Mouse (Mus musculus): ENCODE data around the gene Nhlrc3. TPM values are rescaled to one million over a fixed set of nuclear protein-coding genes. Genes with fewer than 3 reads are reported as not detected.

Nhlrc3 gene
- polyA plus RNA-seq, 1 experiment from 2014 or later, result 8.2 TPM

- Histone ChIP-seq H3K36me3 (ENCODE audit: control insufficient read depth, insufficient read depth, low read length) (no peaks in the 10 kb centered on the region), H3K9me3 (ENCODE audit: control insufficient read depth, low read length) (no peaks in the 10 kb centered on the region), H3K27ac (ENCODE audit: low read depth, low read length) (no peak overlapping the region), H3K4me2 (replicated peaks; ENCODE audit: low read depth, low read length) (no peak overlapping the region), H3K9ac (ENCODE audit: low read depth, low read length) (no peak overlapping the region), H3K27me3 (ENCODE audit: control insufficient read depth, insufficient read depth, low read length) (no peaks in the 10 kb centered on the region), H3K4me3 (ENCODE audit: low read depth, low read length) (no peak overlapping the region), H3K4me1 (replicated peaks; ENCODE audit: control insufficient read depth, insufficient read depth, low read length) (0 out of 2 replicates have a peak, but pooled peaks cover 2% of the 10 kb centered on the region)
- DNase-seq (ENCODE audit: low spot score) (no peak), ATAC-seq (ENCODE audit: low FRiP score) (no peak)
- whole genome bisulfite sequencing, result 76% methylated on average over 7 of the region's 7 CpGs
Measured at GRCm38 (mm10) chr3:53417701-53418100, 45.4 kb downstream of the Nhlrc3 start.

DNA sequence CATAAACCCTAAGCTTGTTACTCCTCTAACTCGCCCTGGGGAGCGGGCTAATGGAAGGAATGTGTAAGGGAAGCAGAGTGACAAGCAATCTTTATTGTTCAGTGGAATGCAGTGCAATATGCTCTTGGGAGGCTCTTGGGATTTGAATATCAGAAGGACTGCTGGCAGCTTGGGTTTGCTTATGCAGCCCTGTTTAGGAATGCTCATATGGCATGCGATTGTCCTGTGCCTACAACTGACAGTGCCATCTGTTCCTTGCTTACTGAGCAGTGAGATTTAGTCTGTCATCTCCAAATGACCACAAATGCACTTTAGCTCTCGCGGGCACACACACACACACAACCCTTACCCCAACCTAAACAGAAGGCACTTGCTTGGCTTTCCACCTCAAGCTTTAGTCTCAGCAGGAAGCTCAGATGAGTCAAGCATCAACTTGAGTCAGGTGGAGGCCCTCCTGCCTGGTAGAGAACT, 47.1 kb downstream of the Nhlrc3 start:
- Histone ChIP-seq H3K9me3 (ENCODE audit: control insufficient read depth, low read length) (no peaks in the 10 kb centered on the region), H3K4me2 (replicated peaks; ENCODE audit: low read depth, low read length) (no peak overlapping the region), H3K36me3 (ENCODE audit: control insufficient read depth, insufficient read depth, low read length) (no peaks in the 10 kb centered on the region), H3K4me1 (replicated peaks; ENCODE audit: control insufficient read depth, insufficient read depth, low read length) (0 out of 2 replicates have a peak, but pooled peaks cover 2% of the 10 kb centered on the region), H3K9ac (ENCODE audit: low read depth, low read length) (no peak overlapping the region), H3K4me3 (ENCODE audit: low read depth, low read length) (no peak overlapping the region), H3K27ac (ENCODE audit: low read depth, low read length) (no peak overlapping the region), H3K27me3 (ENCODE audit: control insufficient read depth, insufficient read depth, low read length) (no peaks in the 10 kb centered on the region)
- DNase-seq (ENCODE audit: low spot score), result peak; percentile 12
- WGBS, result 49% methylated on average over 5 of the region's 5 CpGs
- 0 out of 2 replicates have a peak, but pooled peaks have one; percentile 35 for ATAC-seq (ENCODE audit: low FRiP score)

- WGBS, result 76% methylated on average over 3 of the region's 3 CpGs
- H3K4me2 ChIP-seq (replicated peaks; ENCODE audit: low read depth, low read length), result no peak overlapping the region
Measured at GRCm38 (mm10) chr3:53413959-53414358, 49.2 kb downstream of the Nhlrc3 start.

DNA sequence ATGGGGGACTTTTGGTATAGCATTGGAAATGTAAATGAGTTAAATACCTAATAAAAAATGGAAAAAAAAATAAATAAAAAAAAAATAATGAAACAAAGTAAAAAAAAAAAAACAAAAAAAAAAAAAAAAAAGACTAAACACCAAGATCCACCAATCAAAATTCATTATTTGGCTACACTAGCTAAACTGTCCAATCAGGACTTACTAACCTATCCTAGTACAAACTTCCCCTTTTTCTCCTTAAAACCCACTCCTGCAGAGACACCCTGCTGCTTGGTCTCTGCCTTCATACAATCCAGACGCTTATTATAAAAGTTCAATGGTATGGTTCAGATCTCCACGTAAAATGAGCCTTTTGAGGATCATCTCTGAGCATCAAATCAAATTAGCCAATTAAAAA, 49.7 kb downstream of the Nhlrc3 start:
- DNase-seq (ENCODE audit: low spot score) (no peak), ATAC-seq (ENCODE audit: low FRiP score) (no peak)
- Histone ChIP-seq H3K27me3 (ENCODE audit: control insufficient read depth, insufficient read depth, low read length) (no peaks in the 10 kb centered on the region), H3K27ac (ENCODE audit: low read depth, low read length) (no peak overlapping the region), H3K4me3 (ENCODE audit: low read depth, low read length) (no peak overlapping the region), H3K9ac (ENCODE audit: low read depth, low read length) (no peak overlapping the region), H3K4me1 (replicated peaks; ENCODE audit: control insufficient read depth, insufficient read depth, low read length) (0 out of 2 replicates have a peak, but pooled peaks cover 2% of the 10 kb centered on the region), H3K36me3 (ENCODE audit: control insufficient read depth, insufficient read depth, low read length) (no peaks in the 10 kb centered on the region), H3K9me3 (ENCODE audit: control insufficient read depth, low read length) (no peaks in the 10 kb centered on the region), H3K4me2 (replicated peaks; ENCODE audit: low read depth, low read length) (no peak overlapping the region)
- WGBS, result 51% methylated on average over 2 of the region's 2 CpGs

More at GRCm38 (mm10) chr3:53413959-53414358, 49.2 kb downstream of the Nhlrc3 start:
- Histone ChIP-seq H3K27ac (ENCODE audit: low read depth, low read length) (no peak overlapping the region), H3K4me3 (ENCODE audit: low read depth, low read length) (no peak overlapping the region), H3K27me3 (ENCODE audit: control insufficient read depth, insufficient read depth, low read length) (no peaks in the 10 kb centered on the region), H3K4me1 (replicated peaks; ENCODE audit: control insufficient read depth, insufficient read depth, low read length) (0 out of 2 replicates have a peak, but pooled peaks cover 2% of the 10 kb centered on the region), H3K9me3 (ENCODE audit: control insufficient read depth, low read length) (no peaks in the 10 kb centered on the region), H3K36me3 (ENCODE audit: control insufficient read depth, insufficient read depth, low read length) (no peaks in the 10 kb centered on the region), H3K9ac (ENCODE audit: low read depth, low read length) (no peak overlapping the region)
- no peak for DNase-seq (ENCODE audit: low spot score)
- ATAC-seq (ENCODE audit: low FRiP score), result no peak

GRCm38 (mm10) chr3:53412259-53412658, 50.9 kb downstream of the Nhlrc3 start:
- 92% methylated on average over 5 of the region's 5 CpGs for WGBS
- Histone ChIP-seq H3K27me3 (ENCODE audit: control insufficient read depth, insufficient read depth, low read length) (no peaks in the 10 kb centered on the region), H3K4me2 (replicated peaks; ENCODE audit: low read depth, low read length) (no peak overlapping the region), H3K27ac (ENCODE audit: low read depth, low read length) (no peak overlapping the region), H3K9ac (ENCODE audit: low read depth, low read length) (no peak overlapping the region), H3K4me1 (replicated peaks; ENCODE audit: control insufficient read depth, insufficient read depth, low read length) (0 out of 2 replicates have a peak, but pooled peaks cover 2% of the 10 kb centered on the region), H3K36me3 (ENCODE audit: control insufficient read depth, insufficient read depth, low read length) (no peaks in the 10 kb centered on the region), H3K4me3 (ENCODE audit: low read depth, low read length) (no peak overlapping the region), H3K9me3 (ENCODE audit: control insufficient read depth, low read length) (no peaks in the 10 kb centered on the region)
- DNase-seq (ENCODE audit: low spot score) (no peak), ATAC-seq (ENCODE audit: low FRiP score) (no peak)

GRCm38 (mm10) chr3:53410031-53410430, 53.1 kb downstream of the Nhlrc3 start:
- DNase-seq (ENCODE audit: low spot score) (peak; percentile 35), ATAC-seq (ENCODE audit: low FRiP score) (no peak)
- WGBS, result 57% methylated on average over 6 of the region's 6 CpGs
- Histone ChIP-seq H3K9me3 (ENCODE audit: control insufficient read depth, low read length) (no peaks in the 10 kb centered on the region), H3K27ac (ENCODE audit: low read depth, low read length) (no peak overlapping the region), H3K4me2 (replicated peaks; ENCODE audit: low read depth, low read length) (no peak overlapping the region), H3K9ac (ENCODE audit: low read depth, low read length) (no peak overlapping the region), H3K4me3 (ENCODE audit: low read depth, low read length) (no peak overlapping the region), H3K4me1 (replicated peaks; ENCODE audit: control insufficient read depth, insufficient read depth, low read length) (no peaks in the 10 kb centered on the region), H3K27me3 (ENCODE audit: control insufficient read depth, insufficient read depth, low read length) (no peaks in the 10 kb centered on the region), H3K36me3 (ENCODE audit: control insufficient read depth, insufficient read depth, low read length) (no peaks in the 10 kb centered on the region)

DNA sequence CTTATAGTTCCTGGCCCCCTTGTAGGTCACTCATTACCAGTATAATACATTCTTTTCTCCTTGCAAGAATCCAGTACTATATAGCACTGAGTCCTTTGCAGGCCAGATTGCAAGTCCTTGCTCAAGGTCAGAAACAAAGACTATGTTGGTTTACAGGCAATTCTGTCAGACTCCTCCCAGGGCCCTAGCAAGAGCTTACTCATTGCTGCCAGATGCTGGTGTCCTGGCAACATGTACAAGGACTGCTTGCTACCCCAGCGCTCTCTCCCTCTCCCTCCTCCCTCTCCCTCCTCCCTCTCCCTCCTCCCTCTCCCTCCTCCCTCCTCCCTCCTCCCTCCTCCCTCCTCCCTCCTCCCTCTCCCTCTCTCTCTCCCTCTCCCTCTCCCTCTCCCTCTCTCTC, 56.0 kb downstream of the Nhlrc3 start:
- no peak overlapping the region for H3K4me2 ChIP-seq (replicated peaks; ENCODE audit: low read depth, low read length)
- DNase-seq (ENCODE audit: low spot score) (no peak), ATAC-seq (ENCODE audit: low FRiP score) (no peak)
- H3K27me3 ChIP-seq (ENCODE audit: control insufficient read depth, insufficient read depth, low read length), result no peaks in the 10 kb centered on the region
- no peak overlapping the region for H3K4me3 ChIP-seq (ENCODE audit: low read depth, low read length)
- H3K9ac ChIP-seq (ENCODE audit: low read depth, low read length), result no peak overlapping the region
- H3K9me3 ChIP-seq (ENCODE audit: control insufficient read depth, low read length), result no peaks in the 10 kb centered on the region
- no peaks in the 10 kb centered on the region for H3K4me1 ChIP-seq (replicated peaks; ENCODE audit: control insufficient read depth, insufficient read depth, low read length)
- 44% methylated on average over 1 of the region's 1 CpGs for WGBS
- H3K27ac ChIP-seq (ENCODE audit: low read depth, low read length), result no peak overlapping the region
- no peaks in the 10 kb centered on the region for H3K36me3 ChIP-seq (ENCODE audit: control insufficient read depth, insufficient read depth, low read length)

Other genes starting within 250 kb of the Nhlrc3 start
- gene Proser1, start 334 bp upstream of the Nhlrc3 start, polyA plus RNA-seq (2014; fragmentation: Nextera tagmentation; extraction: Ambion mirVana), result 25.5 and 30.2 TPM in 2 replicates
- not detected in 2 replicates for gene Stoml3, start 25.3 kb upstream of the Nhlrc3 start, polyA plus RNA-seq (2014; fragmentation: Nextera tagmentation; extraction: Ambion mirVana)
- 2.5 and 3.4 TPM in 2 replicates for gene Frem2, start 194.0 kb upstream of the Nhlrc3 start, polyA plus RNA-seq (2014; fragmentation: Nextera tagmentation; extraction: Ambion mirVana)

All from hindbrain, embryonic 11.5 days (tissue).